ENCODE assay signal across 9 mouse cellular contexts in the genomic region with DNA sequence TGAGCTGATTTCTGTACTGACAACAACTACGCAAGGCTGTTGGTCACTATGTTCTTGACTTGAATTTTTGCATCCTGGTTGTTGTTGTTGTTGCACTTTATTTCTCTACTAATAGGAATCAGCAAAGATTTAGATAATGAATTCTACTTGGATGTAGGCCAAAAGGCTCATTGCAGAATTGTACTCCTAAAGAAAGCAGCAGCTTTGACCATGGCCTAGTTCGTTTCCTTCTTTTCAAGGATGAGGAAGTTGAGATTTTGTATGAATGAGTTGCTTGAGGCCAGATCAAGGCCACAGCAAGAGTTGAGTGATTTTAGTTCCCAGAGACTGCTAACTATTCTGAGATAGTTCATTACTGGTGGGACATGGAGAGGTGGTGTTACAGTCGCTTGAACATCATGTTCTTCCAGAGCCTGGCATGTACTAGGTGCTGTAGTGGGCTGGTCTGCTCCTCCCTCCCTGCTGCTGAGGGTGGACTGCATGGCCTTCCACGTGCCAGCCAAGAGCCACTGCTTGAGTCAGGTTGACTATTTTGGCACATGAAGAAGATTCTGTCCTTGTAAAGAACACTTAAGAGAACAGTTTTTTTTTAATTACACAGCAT. TPM values are rescaled to one million over a fixed set of nuclear protein-coding genes. Genes with fewer than 3 reads are reported as not detected.
DNase-seq lines count a peak whose midpoint lies in the region; ATAC-seq and TF ChIP-seq lines count a peak whose summit lies in the region.
"Had no signal": no experiment of that assay in that cellular context is flagged by ENCODE, and none has a peak within 500 bp of the region (broad histone marks: within the 10 kb centered on the region; RNA-seq: fewer than 3 reads in every experiment).

No protein-coding gene starts in this region.

- no peak overlapping the region for H3K4me3 ChIP-seq in CH12.LX (replicated peaks in 1 of 3; ENCODE audit: low read depth in 2 of 3, low read length in 2 of 3, poor library complexity in 1 of 3)
- H3K4me3 ChIP-seq in forebrain, embryonic 16.5 days (replicated peaks; ENCODE audit: low read length): no peak overlapping the region
- H3K4me3 ChIP-seq in kidney, adult 2 months (ENCODE audit: insufficient read depth, low read depth, low read length): no peak overlapping the region

- peaks cover 58% of the 10 kb centered on the region for H3K79me2 ChIP-seq in CH12.LX (replicated peaks; ENCODE audit: control insufficient read depth, extremely low read depth, insufficient read depth, poor library complexity, severe bottlenecking)

- intact Hi-C loops in gastrocnemius, postnatal 14 days (cut with DNase I; ENCODE audit: low total_unique reads): no loop called here

- peaks cover 0 to 32% of the 10 kb centered on the region in 2 experiments for H3K36me3 ChIP-seq in CH12.LX (replicated peaks in 1 of 2; ENCODE audit: control insufficient read depth in 1 of 2, insufficient read depth in 1 of 2, low read length in 1 of 2)
- no peaks in the 10 kb centered on the region for H3K36me3 ChIP-seq in forebrain, embryonic 16.5 days (ENCODE audit: control insufficient read depth, insufficient read depth)
- H3K36me3 ChIP-seq in kidney, adult 2 months (ENCODE audit: control insufficient read depth, insufficient read depth, low read length): no peaks in the 10 kb centered on the region; the same call in 1 of the 2 replicates

- DNase-seq in gastrocnemius, adult 18-20 months (ENCODE audit: low spot score): peak; percentile 65
- no peak for DNase-seq in gastrocnemius, postnatal 14 days
- DNase-seq in CH12.LX (ENCODE audit: extremely low read depth): no peak
- peak; percentile 81 for DNase-seq in kidney, adult 2 months
- DNase-seq in lung, postnatal 25 days (ENCODE audit: low spot score): peak; percentile 59
- no peak for DNase-seq in yolk sac, embryonic 10.5 days (ENCODE audit: low spot score)

- H3K27ac ChIP-seq in CH12.LX (ENCODE audit: insufficient read depth, low read depth): no peak overlapping the region
- no peak overlapping the region for H3K27ac ChIP-seq in forebrain, embryonic 16.5 days (ENCODE audit: low read length)
- peak overlapping the region; percentile 82 for H3K27ac ChIP-seq in kidney, adult 2 months (ENCODE audit: insufficient read depth, low read depth, low read length)

- no peak for TF ChIP-seq POLR2A in CH12.LX (IDR thresholded peaks at IDR 0.05; ENCODE audit: low read depth, low read length)
- TF ChIP-seq POLR2A in kidney, adult 2 months (IDR thresholded peaks at IDR 0.05; ENCODE audit: low read depth, low read length): no peak

- peak overlapping the region; percentile 62; the same call in 1 of the 2 replicates for H3K4me2 ChIP-seq in CH12.LX (ENCODE audit: insufficient read depth, low read depth, poor library complexity, severe bottlenecking)
- peak overlapping the region; percentile 12 for H3K4me2 ChIP-seq in forebrain, embryonic 16.5 days (ENCODE audit: low read length)

- dilution Hi-C loops in CH12.LX (cut with MboI; ENCODE audit: extremely low pct_ligation_motif_present, extremely low pct_unique_long_range_greater_than_20kb, low sequenced_read_pairs): no loop called here

- 0 out of 2 replicates have a peak overlapping the region, but pooled peaks have one; percentile 11 for H3K9ac ChIP-seq in CH12.LX (ENCODE audit: insufficient read depth, low read depth)
- no peak overlapping the region for H3K9ac ChIP-seq in forebrain, embryonic 16.5 days (replicated peaks; ENCODE audit: low read depth, low read length)

- H3K9me3 ChIP-seq in CH12.LX (replicated peaks; ENCODE audit: low read length): no peaks in the 10 kb centered on the region
- H3K9me3 ChIP-seq in forebrain, embryonic 16.5 days (ENCODE audit: control insufficient read depth, low read length): no peaks in the 10 kb centered on the region

- TF ChIP-seq RAD21 in CH12.LX (IDR thresholded peaks at IDR 0.05; ENCODE audit: low read depth, low read length): no peak

- no peak for ATAC-seq in forebrain, embryonic 16.5 days
- ATAC-seq in erythroid progenitor cell, adult 5-6 weeks (replicated peaks; ENCODE audit: low FRiP score, poor library complexity, severe bottlenecking): no peak

- 55% methylated on average over 4 of the region's 4 CpGs for WGBS in forebrain, embryonic 16.5 days
- 24% methylated on average over 4 of the region's 4 CpGs for WGBS in kidney, adult 2 months

- H3K27me3 ChIP-seq in CH12.LX (replicated peaks): no peaks in the 10 kb centered on the region
- H3K27me3 ChIP-seq in forebrain, embryonic 16.5 days (replicated peaks; ENCODE audit: control insufficient read depth, insufficient read depth, low read length): no peaks in the 10 kb centered on the region
- no peaks in the 10 kb centered on the region for H3K27me3 ChIP-seq in kidney, adult 2 months (replicated peaks; ENCODE audit: control insufficient read depth, insufficient read depth, low read length)

- in situ Hi-C loops in CH12.LX (cut with MboI; ENCODE audit: low pct_ligation_motif_present, low pct_unique_long_range_greater_than_20kb, low sequenced_read_pairs): no loop called here

- no peak for TF ChIP-seq CTCF in CH12.LX (conservative IDR thresholded peaks at IDR 0.05 in 1 of 2, IDR thresholded peaks at IDR 0.05 in 1 of 2; ENCODE audit: low read depth in 2 of 2, low read length in 2 of 2)
- TF ChIP-seq CTCF in kidney, adult 2 months (conservative IDR thresholded peaks at IDR 0.05; ENCODE audit: insufficient read depth, insufficient read length, low read depth, low read length): no peak

- peaks cover 13 to 44% of the 10 kb centered on the region in 2 experiments for H3K4me1 ChIP-seq in CH12.LX (ENCODE audit: control insufficient read depth in 1 of 2, insufficient read depth in 2 of 2)
- H3K4me1 ChIP-seq in forebrain, embryonic 16.5 days (replicated peaks; ENCODE audit: control insufficient read depth, insufficient read depth, low read length): peaks cover 25% of the 10 kb centered on the region
- peaks cover 19% of the 10 kb centered on the region; the same call in 1 of the 2 replicates for H3K4me1 ChIP-seq in kidney, adult 2 months (ENCODE audit: control insufficient read depth, insufficient read depth, low read length)

- TF ChIP-seq EP300 in CH12.LX (IDR thresholded peaks at IDR 0.05; ENCODE audit: low read length): no peak

TF ChIP-seq in CH12.LX, 34 proteins besides CTCF, POLR2A, EP300 and RAD21:
- TF ChIP-seq SIN3A (IDR thresholded peaks at IDR 0.05; ENCODE audit: low read length): no peak
- TF ChIP-seq BHLHE40 (IDR thresholded peaks at IDR 0.05; ENCODE audit: low read depth, low read length): no peak

RNA-seq across cellular contexts. Expression of a gene that starts 3.0 kb away (rescaled TPM):
- total RNA-seq in gastrocnemius, adult 18-20 months (2021): 10 to 100 TPM; 42.6 to 46.2 TPM
- 10 to 100 TPM; 41.3 to 66.4 TPM for total RNA-seq in gastrocnemius, postnatal 14 days (2021)
- total RNA-seq in CH12.LX (2012; rRNA removed) (28.4 and 31.3 TPM in 2 replicates), CH12.LX (2014; rRNA removed) (29.0 and 30.8 TPM in 2 replicates)
- polyA plus RNA-seq in CH12.LX (2012; ENCODE audit: insufficient read length, low read depth): 15.9 and 17.4 TPM in 2 replicates
- polyA plus RNA-seq in forebrain, embryonic 16.5 days (2015; fragmentation: Nextera tagmentation; extraction: Ambion mirVana): 54.4 and 66.3 TPM in 2 replicates
- 23.3 and 25.9 TPM in 2 replicates for polyA plus RNA-seq in kidney, adult 2 months (2012; rRNA removed)
- 8.8 and 9.7 TPM in 2 replicates for total RNA-seq in erythroid progenitor cell, adult 5-6 weeks (2015; ENCODE audit: low replicate concordance)
- total RNA-seq in erythroid progenitor cell, adult 5-6 weeks (2017; ENCODE audit: low replicate concordance): 3.9 and 4.7 TPM in 2 replicates

RNA-seq across cellular contexts. Expression of a gene that starts 10.3 kb away (rescaled TPM):
- total RNA-seq in gastrocnemius, adult 18-20 months (2021): not detected
- total RNA-seq in gastrocnemius, postnatal 14 days (2021): not detected
- 0.17 TPM in 1 of 2 replicates, not detected in the other for total RNA-seq in CH12.LX (2012; rRNA removed)
- 0.51 TPM in 1 of 2 replicates, not detected in the other for total RNA-seq in CH12.LX (2014; rRNA removed)
- polyA plus RNA-seq in CH12.LX (2012; ENCODE audit: insufficient read length, low read depth): 0.22 TPM in 1 of 2 replicates, not detected in the other
- polyA plus RNA-seq in forebrain, embryonic 16.5 days (2015; fragmentation: Nextera tagmentation; extraction: Ambion mirVana): 0.19 TPM in 1 of 2 replicates, not detected in the other
- 1.5 and 1.8 TPM in 2 replicates for polyA plus RNA-seq in kidney, adult 2 months (2012; rRNA removed)
- total RNA-seq in erythroid progenitor cell, adult 5-6 weeks (2015; ENCODE audit: low replicate concordance): not detected in 2 replicates
- not detected in 2 replicates for total RNA-seq in erythroid progenitor cell, adult 5-6 weeks (2017; ENCODE audit: low replicate concordance)
- polyA plus RNA-seq: intestine, embryonic 14.5 days had no signal

RNA-seq across cellular contexts. Expression of a gene that starts 45.1 kb away (rescaled TPM):
- total RNA-seq in gastrocnemius, adult 18-20 months (2021): not detected
- total RNA-seq in gastrocnemius, postnatal 14 days (2021): under 1 TPM; 0.22 to 0.59 TPM
- total RNA-seq in CH12.LX (2012; rRNA removed) (0.04 and 0.08 TPM in 2 replicates), CH12.LX (2014; rRNA removed) (0.11 TPM in 1 of 2 replicates, not detected in the other)
- 0.05 and 0.09 TPM in 2 replicates for polyA plus RNA-seq in CH12.LX (2012; ENCODE audit: insufficient read length, low read depth)
- 5.4 and 5.6 TPM in 2 replicates for polyA plus RNA-seq in forebrain, embryonic 16.5 days (2015; fragmentation: Nextera tagmentation; extraction: Ambion mirVana)
- 0.03 TPM in 1 of 2 replicates, not detected in the other for polyA plus RNA-seq in kidney, adult 2 months (2012; rRNA removed)
- total RNA-seq in erythroid progenitor cell, adult 5-6 weeks (2015; ENCODE audit: low replicate concordance): not detected in 2 replicates
- not detected in 2 replicates for total RNA-seq in erythroid progenitor cell, adult 5-6 weeks (2017; ENCODE audit: low replicate concordance)

Comparison
In these comparisons a context has a peak if more than half of its experiments do, and no peak if none do; other contexts are left out.
1. DNase-seq: peak in gastrocnemius, adult 18-20 months (single experiment), kidney, adult 2 months (single experiment) and lung, postnatal 25 days (single experiment); none in gastrocnemius, postnatal 14 days (single experiment), CH12.LX (single experiment) and yolk sac, embryonic 10.5 days (single experiment).